Mouse (Mus musculus) forebrain, embryonic 13.5 days (tissue): Measurements from ENCODE around the gene Ush2a. TPM values are rescaled to one million over a fixed set of nuclear protein-coding genes. Genes with fewer than 3 reads are reported as not detected.
A peak's percentile ranks its signal among the peaks of the same experiment; 100 is the strongest.

Experiments
- ATAC-seq: fragments of 200-750 bp; cut with Nextera tagmentation; 2 replicates; pipeline ENCODE4 v1.8.0; 2017
- H3K27ac ChIP-seq: fragments of 300-500 bp; sonication (generic); 2 replicates; pipeline ENCODE4 v1.5.1; 2015; ENCODE audit warnings: inconsistent platforms, mild to moderate bottlenecking, moderate library complexity
- H3K27me3 ChIP-seq: fragments of 300-500 bp; sonication (generic); 2 replicates; pipeline ENCODE4 v1.6.1; 2015; ENCODE audit warnings: mild to moderate bottlenecking, inconsistent platforms
- H3K36me3 ChIP-seq: fragments of 300-500 bp; sonication (generic); 2 replicates; pipeline ENCODE4 v1.6.1; 2015; ENCODE audit warnings: mild to moderate bottlenecking, inconsistent platforms; ENCODE audit not compliant: poor library complexity, severe bottlenecking
- H3K4me1 ChIP-seq: fragments of 300-500 bp; sonication (generic); 2 replicates; pipeline ENCODE4 v1.6.1; 2015; ENCODE audit warnings: inconsistent platforms
- H3K4me2 ChIP-seq: fragments of 300-500 bp; sonication (generic); 2 replicates; pipeline ENCODE4 v1.6.1; 2015; ENCODE audit warnings: inconsistent platforms, mild to moderate bottlenecking, moderate library complexity
- H3K4me3 ChIP-seq: fragments of 300-500 bp; sonication (generic); 2 replicates; pipeline ENCODE4 v1.5.1; 2015; ENCODE audit warnings: mild to moderate bottlenecking, inconsistent platforms
- H3K9ac ChIP-seq: fragments of 300-500 bp; sonication (generic); 2 replicates; pipeline ENCODE4 v1.6.1; 2015; ENCODE audit warnings: mild to moderate bottlenecking, inconsistent platforms
- H3K9me3 ChIP-seq: fragments of 300-500 bp; sonication (generic); replicated peaks from 2 replicates; pipeline ENCODE4 v1.6.1; 2016; ENCODE audit warnings: inconsistent platforms
- WGBS: fragments of 180-500 bp; shearing (Covaris S2); methylation state at CpG from one replicate; pipeline ENCODE4 v1.1.7; 2015; 5-methylcytosine and 5-hydroxymethylcytosine counted together
- polyA plus RNA-seq: library from polyadenylated mRNA; unstranded; fragments of >200 nt; fragmentation: Nextera tagmentation; extraction: Ambion mirVana; gene quantifications from 2 replicates; pipeline ENCODE4 v1.2.1, GENCODE M21; 2015

Ush2a gene
- polyA plus RNA-seq, 1 experiment from 2014 or later, result 0.05 TPM

GRCm38 (mm10) chr1:188504958-188505357 lies 243.1 kb downstream of the Ush2a start:
- no peak overlapping the region for H3K4me2 ChIP-seq
- no peak for ATAC-seq
- H3K9me3 ChIP-seq, result no peaks in the 10 kb centered on the region
- no peak overlapping the region for H3K27ac ChIP-seq
- no peaks in the 10 kb centered on the region for H3K36me3 ChIP-seq
- no peak overlapping the region for H3K4me3 ChIP-seq
- H3K9ac ChIP-seq, result no peak overlapping the region
- H3K4me1 ChIP-seq, result peaks cover 22% of the 10 kb centered on the region; the same call in 1 of the 2 replicates
- WGBS, result 22% methylated on average over 5 of the region's 5 CpGs
- no peaks in the 10 kb centered on the region for H3K27me3 ChIP-seq

DNA sequence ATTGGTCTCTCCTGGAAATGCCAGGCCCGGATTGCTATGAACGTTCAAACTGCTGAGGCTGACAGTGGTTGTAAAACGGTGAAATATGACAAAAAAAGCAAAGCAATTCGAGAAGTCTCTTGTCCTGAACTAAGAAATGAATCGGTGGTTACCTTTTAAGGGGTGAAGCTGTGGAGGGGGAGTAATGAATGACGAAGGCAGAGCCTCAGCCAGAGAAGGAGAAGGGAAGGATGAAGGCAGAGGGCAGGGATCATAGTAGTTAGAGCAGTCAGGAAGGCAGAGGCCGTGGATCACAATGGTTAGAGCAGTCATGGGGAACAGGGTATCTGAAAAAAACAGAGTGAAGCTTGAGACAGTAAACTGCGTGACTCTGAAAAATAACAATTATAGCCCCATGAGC lies 257.0 kb downstream of the Ush2a start:
- Histone ChIP-seq H3K36me3 (no peaks in the 10 kb centered on the region), H3K9me3 (no peaks in the 10 kb centered on the region), H3K4me1 (peaks cover 3% of the 10 kb centered on the region; the same call in 1 of the 2 replicates), H3K27me3 (no peaks in the 10 kb centered on the region), H3K27ac (no peak overlapping the region), H3K9ac (no peak overlapping the region), H3K4me3 (no peak overlapping the region), H3K4me2 (no peak overlapping the region)
- 87% methylated on average over 8 of the region's 8 CpGs for WGBS
- no peak for ATAC-seq

- no peak overlapping the region for H3K9ac ChIP-seq
- no peaks in the 10 kb centered on the region for H3K36me3 ChIP-seq
- WGBS, result 75% methylated on average over 3 of the region's 3 CpGs
- H3K4me1 ChIP-seq, result peaks cover 17% of the 10 kb centered on the region
- no peak for ATAC-seq
- no peak overlapping the region for H3K4me2 ChIP-seq
- no peaks in the 10 kb centered on the region for H3K27me3 ChIP-seq
- no peaks in the 10 kb centered on the region for H3K9me3 ChIP-seq
- H3K4me3 ChIP-seq, result no peak overlapping the region
- no peak overlapping the region for H3K27ac ChIP-seq
These were observed 265.6 kb downstream of the Ush2a start for GRCm38 (mm10) chr1:188527451-188527850.

GRCm38 (mm10) chr1:188529606-188530131 lies 267.8 kb downstream of the Ush2a start:
- peak; percentile 65; the same call in 1 of the 2 replicates for ATAC-seq
- 32% methylated on average over 6 of the region's 6 CpGs for WGBS

DNA sequence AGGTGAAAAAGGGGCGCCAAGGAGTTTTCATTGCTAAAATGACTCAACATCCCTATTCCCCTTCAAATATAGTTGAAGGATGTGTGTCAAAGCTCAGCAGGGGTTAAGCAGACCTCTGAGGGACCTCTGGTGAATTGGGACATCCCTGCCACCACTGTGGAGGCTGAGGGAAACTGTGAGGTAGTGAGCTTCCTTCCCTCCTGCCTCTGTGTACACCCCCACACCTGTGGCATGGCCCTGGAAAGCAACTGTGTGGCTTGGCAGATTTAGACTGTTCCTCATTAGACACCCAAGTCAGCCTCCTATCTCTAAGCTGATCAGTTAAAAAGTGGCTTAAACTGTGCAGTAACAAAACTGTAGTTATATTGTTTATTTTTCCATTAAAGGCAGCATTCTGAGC lies 275.2 kb downstream of the Ush2a start:
- 91% methylated on average over 1 of the region's 1 CpGs for WGBS
- no peaks in the 10 kb centered on the region for H3K9me3 ChIP-seq
- no peaks in the 10 kb centered on the region for H3K4me1 ChIP-seq
- H3K4me3 ChIP-seq, result no peak overlapping the region
- no peak overlapping the region for H3K27ac ChIP-seq
- no peaks in the 10 kb centered on the region for H3K27me3 ChIP-seq
- no peak overlapping the region for H3K4me2 ChIP-seq
- H3K36me3 ChIP-seq, result no peaks in the 10 kb centered on the region
- no peak overlapping the region for H3K9ac ChIP-seq
- no peak for ATAC-seq

More at GRCm38 (mm10) chr1:188529606-188530131, 267.8 kb downstream of the Ush2a start:
- peaks cover 17% of the 10 kb centered on the region for H3K4me1 ChIP-seq
- no peak overlapping the region for H3K9ac ChIP-seq
- no peaks in the 10 kb centered on the region for H3K27me3 ChIP-seq
- H3K27ac ChIP-seq, result no peak overlapping the region
- no peaks in the 10 kb centered on the region for H3K9me3 ChIP-seq
- H3K4me3 ChIP-seq, result no peak overlapping the region
- H3K36me3 ChIP-seq, result no peaks in the 10 kb centered on the region
- H3K4me2 ChIP-seq, result peak overlapping the region; percentile 22; the same call in 1 of the 2 replicates

DNA sequence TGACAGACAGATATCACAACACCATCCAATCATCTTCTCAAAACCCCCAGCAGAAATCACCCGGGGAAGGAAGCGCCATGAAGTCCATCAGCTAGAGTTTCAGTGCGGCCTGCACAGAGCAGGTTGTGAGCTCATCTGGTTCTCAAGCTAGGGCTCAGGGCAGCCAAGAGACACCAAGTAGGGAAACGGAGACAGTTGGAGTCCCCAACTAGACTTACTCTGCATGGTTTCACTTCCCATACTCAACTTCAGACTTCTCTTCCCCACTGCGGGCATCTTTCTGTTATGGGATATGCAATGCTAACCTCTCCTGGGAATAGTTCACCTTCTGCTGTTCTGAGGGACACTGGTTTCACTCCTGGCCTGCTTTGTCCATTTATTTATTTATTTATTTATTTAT lies 277.8 kb downstream of the Ush2a start:
- H3K4me3 ChIP-seq, result no peak overlapping the region
- H3K9ac ChIP-seq, result no peak overlapping the region
- no peaks in the 10 kb centered on the region for H3K27me3 ChIP-seq
- no peak overlapping the region for H3K27ac ChIP-seq
- no peaks in the 10 kb centered on the region for H3K4me1 ChIP-seq
- ATAC-seq, result no peak
- no peaks in the 10 kb centered on the region for H3K9me3 ChIP-seq
- WGBS, result 90% methylated on average over 5 of the region's 5 CpGs
- H3K4me2 ChIP-seq, result no peak overlapping the region
- H3K36me3 ChIP-seq, result no peaks in the 10 kb centered on the region

DNA sequence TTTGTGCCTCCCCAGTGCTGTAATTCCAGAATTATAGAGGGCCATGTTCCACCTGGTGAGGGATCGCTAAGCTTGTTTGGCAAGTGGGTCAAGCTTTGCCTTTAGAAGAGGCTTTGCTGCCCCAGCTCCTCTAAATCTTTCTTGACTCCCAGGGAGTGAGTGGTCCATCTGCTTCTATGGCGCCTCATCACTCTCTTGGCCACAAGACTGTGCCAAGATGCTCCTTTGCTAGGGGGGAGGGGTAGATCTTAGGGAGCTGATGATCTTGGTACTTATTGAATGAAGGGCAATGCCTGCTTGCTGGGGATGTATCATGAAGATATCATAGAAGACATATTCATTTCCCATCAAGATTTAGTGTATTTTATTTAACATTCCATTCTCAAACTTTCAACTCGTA lies 279.7 kb downstream of the Ush2a start:
- Histone ChIP-seq H3K9me3 (no peaks in the 10 kb centered on the region), H3K4me3 (no peak overlapping the region), H3K9ac (no peak overlapping the region), H3K36me3 (no peaks in the 10 kb centered on the region), H3K27me3 (no peaks in the 10 kb centered on the region), H3K4me2 (no peak overlapping the region), H3K27ac (no peak overlapping the region), H3K4me1 (no peaks in the 10 kb centered on the region)
- 89% methylated on average over 3 of the region's 3 CpGs for WGBS
- ATAC-seq, result no peak

- H3K27ac ChIP-seq, result no peak overlapping the region
- H3K36me3 ChIP-seq, result no peaks in the 10 kb centered on the region
- WGBS, result 37% methylated on average over 1 of the region's 1 CpGs
- no peaks in the 10 kb centered on the region for H3K27me3 ChIP-seq
- H3K4me1 ChIP-seq, result no peaks in the 10 kb centered on the region
- no peaks in the 10 kb centered on the region for H3K9me3 ChIP-seq
- H3K9ac ChIP-seq, result no peak overlapping the region
- ATAC-seq, result no peak
- no peak overlapping the region for H3K4me3 ChIP-seq
- no peak overlapping the region for H3K4me2 ChIP-seq
These were observed 281.5 kb downstream of the Ush2a start for GRCm38 (mm10) chr1:188543364-188543763.

DNA sequence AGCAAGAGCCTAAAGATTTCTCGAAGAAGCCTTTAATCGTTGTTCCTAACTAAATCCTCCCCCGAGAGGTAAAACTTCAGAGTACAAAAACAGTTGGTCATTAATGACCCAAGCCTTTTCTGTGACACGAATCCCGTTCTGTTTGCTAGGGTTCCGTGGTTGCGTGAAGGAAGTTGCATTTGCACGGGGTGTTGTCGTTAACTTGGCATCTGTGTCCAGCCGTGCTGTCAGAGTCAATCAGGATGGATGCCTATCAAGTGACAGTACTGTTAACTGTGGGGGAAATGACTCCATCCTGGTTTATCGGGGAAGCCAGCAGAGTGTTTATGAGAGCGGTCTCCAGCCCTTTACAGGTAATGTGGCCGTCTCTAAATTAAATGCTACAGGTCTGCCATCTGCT lies 287.9 kb downstream of the Ush2a start:
- no peak for ATAC-seq
- 70% methylated on average over 13 of the region's 13 CpGs for WGBS

GRCm38 (mm10) chr1:188551802-188552201 lies 290.0 kb downstream of the Ush2a start:
- Histone ChIP-seq H3K4me1 (no peaks in the 10 kb centered on the region), H3K4me2 (no peak overlapping the region), H3K36me3 (no peaks in the 10 kb centered on the region), H3K27me3 (no peaks in the 10 kb centered on the region), H3K9me3 (no peaks in the 10 kb centered on the region), H3K9ac (no peak overlapping the region), H3K27ac (no peak overlapping the region), H3K4me3 (no peak overlapping the region)
- 87% methylated on average over 5 of the region's 5 CpGs for WGBS
- ATAC-seq, result no peak

More for the DNA sequence above, 287.9 kb downstream of the Ush2a start:
- Histone ChIP-seq H3K4me2 (no peak overlapping the region), H3K9me3 (no peaks in the 10 kb centered on the region), H3K27ac (no peak overlapping the region), H3K36me3 (no peaks in the 10 kb centered on the region), H3K4me1 (no peaks in the 10 kb centered on the region), H3K4me3 (no peak overlapping the region), H3K27me3 (no peaks in the 10 kb centered on the region), H3K9ac (no peak overlapping the region)

GRCm38 (mm10) chr1:188558911-188559310 lies 297.1 kb downstream of the Ush2a start:
- Histone ChIP-seq H3K27me3 (no peaks in the 10 kb centered on the region), H3K4me3 (no peak overlapping the region), H3K36me3 (no peaks in the 10 kb centered on the region), H3K4me1 (no peaks in the 10 kb centered on the region), H3K9ac (no peak overlapping the region), H3K9me3 (no peaks in the 10 kb centered on the region), H3K4me2 (no peak overlapping the region), H3K27ac (no peak overlapping the region)
- 27% methylated on average over 2 of the region's 2 CpGs for WGBS
- ATAC-seq, result no peak; the same call in 1 of the 2 replicates

GRCm38 (mm10) chr1:188566229-188566628 lies 304.4 kb downstream of the Ush2a start:
- WGBS, result 93% methylated on average over 5 of the region's 5 CpGs
- ATAC-seq, result no peak
- Histone ChIP-seq H3K4me2 (no peak overlapping the region), H3K9ac (no peak overlapping the region), H3K36me3 (no peaks in the 10 kb centered on the region), H3K27me3 (no peaks in the 10 kb centered on the region), H3K27ac (no peak overlapping the region), H3K4me3 (no peak overlapping the region), H3K9me3 (no peaks in the 10 kb centered on the region), H3K4me1 (peaks cover 14% of the 10 kb centered on the region)

DNA sequence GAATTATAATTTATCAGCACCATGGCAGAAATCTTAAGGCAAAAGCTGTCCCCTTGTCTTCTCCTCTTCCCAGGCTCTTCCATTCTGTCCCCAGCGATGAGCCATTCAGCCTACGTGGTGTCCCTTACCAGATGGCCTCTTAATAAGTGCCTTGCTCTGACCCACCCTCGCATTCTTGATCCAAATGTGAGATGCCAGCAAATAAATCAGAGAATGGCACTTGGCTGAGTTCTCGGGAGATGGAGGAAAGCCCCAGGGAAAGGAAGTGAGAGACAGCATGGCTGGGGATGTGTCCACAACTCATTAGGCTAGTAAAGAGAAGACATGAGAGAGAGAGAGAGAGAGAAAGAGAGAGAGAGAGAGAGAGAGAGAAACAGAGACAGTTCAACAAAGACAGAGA lies 305.7 kb downstream of the Ush2a start:
- Histone ChIP-seq H3K4me2 (no peak overlapping the region), H3K4me3 (no peak overlapping the region), H3K4me1 (peaks cover 14% of the 10 kb centered on the region), H3K27ac (no peak overlapping the region; the same call in 1 of the 2 replicates), H3K36me3 (no peaks in the 10 kb centered on the region), H3K9me3 (no peaks in the 10 kb centered on the region), H3K27me3 (no peaks in the 10 kb centered on the region), H3K9ac (no peak overlapping the region)
- ATAC-seq, result 0 out of 2 replicates have a peak, but pooled peaks have one; percentile 24
- 62% methylated on average over 4 of the region's 4 CpGs for WGBS
